Mouse (Mus musculus) right cerebral cortex, postnatal 25 days (tissue): ENCODE measurements at regions not wholly inside any gene's neighbourhood (a gene's known extent, or its start where the extent isn't known, plus 50 kb on each side); places are given as distances from the start of the nearest gene placed in this dataset.
"Not testable (repeated sequence)": the region's sequence is repeated elsewhere in the genome, so short reads cannot be mapped to it uniquely, and the experiment has no call there.

Experiments used
- DNase-seq: peaks from one replicate; pipeline ENCODE4 v3.0.0; 2022

GRCm38 (mm10) chr7:39728930-39729329, 211.4 kb downstream of the Zfp619 start:
- DNase-seq, result no peak

DNA sequence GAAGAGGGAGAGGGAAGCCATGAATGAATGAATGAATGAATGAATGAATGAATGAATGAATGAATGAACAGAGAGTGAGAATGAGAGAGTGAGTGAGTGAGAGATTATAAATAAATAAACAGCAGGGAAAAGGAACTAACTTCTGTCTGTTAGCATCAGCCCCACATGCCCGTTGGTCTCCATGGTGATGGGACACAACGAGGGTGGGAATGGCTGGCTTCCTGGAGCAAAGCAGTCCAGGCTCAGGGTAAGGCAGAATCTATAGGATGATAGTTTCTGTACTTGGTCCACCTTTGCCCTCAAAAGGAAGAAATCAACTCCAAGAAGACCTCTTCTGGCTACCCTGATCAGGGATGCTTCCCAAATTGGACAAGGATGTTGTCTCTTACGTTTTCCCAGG, 212.2 kb downstream of the Zfp619 start:
- no peak for DNase-seq

- DNase-seq, result no peak
Observed at GRCm38 (mm10) chr7:39732790-39733189, 215.2 kb downstream of the Zfp619 start.

DNA sequence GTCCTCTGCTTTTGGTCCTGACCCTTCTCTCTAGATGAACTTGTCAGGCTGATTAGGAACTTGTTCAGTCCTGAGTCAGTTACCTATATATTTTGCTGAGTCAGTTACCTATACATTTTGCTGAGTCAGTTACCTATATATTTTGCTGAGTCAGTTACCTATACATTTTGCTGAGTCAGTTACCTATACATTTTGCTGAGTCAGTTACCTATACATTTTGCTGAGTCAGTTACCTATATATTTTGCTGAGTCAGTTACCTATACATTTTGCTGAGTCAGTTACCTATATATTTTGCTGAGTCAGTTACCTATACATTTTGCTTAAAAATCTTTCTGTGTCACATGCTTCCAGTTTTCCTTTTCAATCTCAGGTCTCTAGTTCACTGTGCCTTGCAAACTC, 230.8 kb downstream of the Zfp619 start:
- DNase-seq, result not testable (repeated sequence)

DNA sequence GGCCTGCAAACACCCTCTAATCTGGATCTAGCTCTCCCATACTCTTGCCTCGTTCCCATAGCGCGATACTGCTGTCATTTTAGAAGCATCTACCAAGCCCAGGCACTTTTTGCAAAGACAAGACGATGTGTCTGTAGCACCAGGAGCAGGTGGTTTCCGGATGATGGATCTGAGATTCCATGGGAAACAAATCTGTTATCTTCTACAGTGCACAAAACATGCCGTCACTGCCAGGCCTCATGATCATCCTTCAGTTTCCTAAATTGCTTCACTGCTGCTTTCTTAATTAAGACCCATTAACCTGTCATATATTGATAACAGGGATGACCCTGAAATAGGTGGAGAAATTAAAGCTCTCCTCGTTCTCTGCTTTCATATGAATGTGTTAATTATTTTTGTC, 232.9 kb downstream of the Zfp619 start:
- no peak for DNase-seq

DNA sequence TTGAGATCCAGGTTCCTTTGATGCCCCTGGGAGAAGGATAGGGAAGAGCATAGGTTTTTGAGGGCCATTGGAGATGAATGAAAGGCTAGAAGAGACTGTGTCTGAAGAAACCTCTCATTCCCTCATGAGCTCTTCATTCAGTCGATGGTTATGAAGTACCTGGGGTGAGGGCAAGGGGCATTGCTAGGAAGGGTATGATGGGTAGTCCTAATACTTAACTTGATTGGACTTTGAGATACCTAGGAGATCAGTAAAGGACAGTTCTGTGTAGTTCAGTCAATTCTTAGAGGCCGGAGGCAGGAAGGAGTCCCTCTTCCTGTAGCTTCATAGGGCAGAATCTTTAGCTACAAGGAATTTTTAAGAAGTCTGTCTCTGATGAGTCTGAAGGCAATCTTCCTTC, 246.8 kb downstream of the Zfp619 start:
- no peak for DNase-seq

GRCm38 (mm10) chr7:39765094-39765493, 247.5 kb downstream of the Zfp619 start:
- no peak for DNase-seq

DNA sequence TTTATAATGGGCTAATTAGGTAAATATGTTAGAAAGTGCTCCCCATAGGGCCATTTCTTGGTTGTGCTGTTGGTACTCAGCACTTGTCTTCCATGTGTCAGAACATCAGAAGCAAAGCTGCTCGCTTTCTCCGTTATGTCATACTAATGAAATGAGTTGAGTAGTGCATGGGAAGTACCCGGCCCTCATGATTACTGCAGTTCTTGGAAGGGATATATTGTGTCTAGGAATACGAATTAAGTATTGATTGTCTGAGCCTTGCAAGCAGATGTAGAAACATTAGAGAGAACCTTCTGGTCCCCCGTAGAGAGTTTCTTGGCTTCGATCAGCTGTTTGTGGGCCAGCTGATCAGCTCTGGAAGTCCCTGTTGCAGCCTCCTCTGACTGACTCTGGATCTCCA, 255.7 kb downstream of the Zfp619 start:
- no peak for DNase-seq

DNA sequence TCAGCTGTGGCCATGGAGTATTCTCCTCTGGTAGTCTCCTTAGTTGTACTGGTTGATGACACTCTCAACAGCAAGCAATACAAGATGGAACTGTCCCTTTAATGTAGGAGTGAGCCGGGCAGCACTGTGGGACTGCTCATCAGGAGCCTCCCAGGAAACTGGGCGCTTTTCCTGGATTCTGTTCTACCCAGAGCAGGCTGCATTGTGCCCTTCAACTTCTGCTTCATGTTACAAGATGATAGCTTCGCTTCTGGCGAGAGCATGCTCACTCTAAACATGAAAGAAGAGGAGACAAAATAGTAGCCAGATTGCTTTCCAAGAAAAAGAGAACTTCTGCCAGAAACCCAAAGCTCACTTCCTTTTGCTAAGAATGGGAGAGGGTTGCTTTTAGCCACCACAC, 271.8 kb downstream of the Zfp619 start:
- no peak for DNase-seq

- DNase-seq, result no peak
Observed at GRCm38 (mm10) chr7:39789880-39790279, 272.3 kb downstream of the Zfp619 start.

DNA sequence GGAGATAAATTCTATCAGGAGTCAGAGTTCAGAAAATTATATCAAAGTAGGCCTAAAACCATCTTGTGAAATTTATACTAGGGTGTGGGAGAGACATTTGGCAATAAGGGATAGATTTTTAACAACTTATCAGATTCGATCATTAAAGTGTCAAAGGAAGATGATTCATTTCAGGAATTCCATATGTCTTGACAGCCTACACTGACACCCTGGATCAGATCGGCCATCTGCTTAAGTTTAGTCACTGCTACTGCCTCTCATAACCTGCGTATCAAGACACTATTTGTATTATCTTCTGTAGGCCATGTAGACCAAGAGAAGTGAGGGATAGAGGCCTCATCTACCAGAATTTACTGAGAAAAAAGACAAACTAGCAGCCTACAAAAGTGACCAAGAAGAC, 277.2 kb downstream of the Zfp619 start:
- DNase-seq, result no peak

GRCm38 (mm10) chr7:39804276-39804675, 286.7 kb downstream of the Zfp619 start:
- no peak for DNase-seq

DNA sequence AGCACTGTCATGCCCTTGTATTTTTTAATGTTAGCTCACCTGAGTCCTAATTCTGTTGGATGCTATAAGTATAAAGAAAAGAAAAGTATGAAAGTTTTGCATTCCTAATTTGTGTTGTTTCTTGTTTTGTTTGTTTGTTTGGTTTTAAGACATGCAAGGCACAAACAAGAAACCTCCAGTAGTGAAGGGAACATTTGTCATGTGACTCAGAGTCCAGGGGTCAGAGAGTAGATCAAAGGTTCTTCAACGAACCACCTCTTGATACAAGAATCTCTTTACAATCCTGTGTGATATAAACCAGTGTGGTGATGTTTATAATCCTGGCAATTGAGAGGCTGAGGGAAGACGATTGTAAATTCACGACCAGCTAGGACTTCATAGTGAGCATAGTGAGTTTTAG, 300.5 kb downstream of the Zfp619 start:
- no peak for DNase-seq

GRCm38 (mm10) chr7:39822550-39823178, 305.1 kb downstream of the Zfp619 start:
- no peak for DNase-seq

DNA sequence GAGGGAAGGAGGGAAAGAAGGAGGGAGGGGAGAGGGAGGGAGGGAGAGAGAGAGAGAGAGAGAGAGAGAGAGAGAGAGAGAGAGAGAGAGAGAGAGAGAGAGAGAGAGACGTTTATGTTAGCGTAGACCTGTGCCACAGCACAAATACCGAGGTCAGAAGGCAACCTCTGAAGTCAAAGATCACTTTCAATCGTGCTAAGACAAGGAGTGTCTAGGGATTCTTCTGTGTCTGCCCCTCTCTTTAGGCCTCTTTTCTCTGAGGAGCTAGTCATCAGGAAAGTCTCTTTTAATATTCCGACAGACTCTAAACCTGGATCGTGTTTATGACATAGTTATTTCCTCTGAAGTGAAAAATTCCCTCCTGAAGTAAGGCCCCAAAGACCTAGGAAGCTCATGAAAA, 310.8 kb downstream of the Zfp619 start:
- DNase-seq, result no peak

- no peak for DNase-seq
Observed at GRCm38 (mm10) chr7:39830831-39831230, 313.3 kb downstream of the Zfp619 start.

DNA sequence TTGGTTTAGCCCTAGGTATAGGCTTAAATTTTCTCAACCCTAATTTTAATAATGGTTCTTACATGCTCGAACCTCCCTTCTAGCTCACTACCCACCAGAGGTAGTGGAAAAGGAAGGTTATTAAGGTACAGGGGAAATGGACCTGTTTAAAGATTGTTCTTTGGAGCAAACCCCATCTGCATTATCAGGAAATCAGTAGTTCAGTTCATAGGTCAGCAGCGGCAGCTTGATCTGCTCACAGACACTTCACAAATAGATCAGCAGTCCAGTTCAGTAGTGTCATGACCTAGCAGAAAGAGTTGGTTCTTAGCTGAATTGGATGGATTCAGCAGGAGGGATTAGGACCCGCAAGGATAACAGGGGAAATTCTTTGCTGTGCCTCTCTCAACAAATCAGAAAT, 324.4 kb downstream of the Zfp619 start:
- no peak for DNase-seq

GRCm38 (mm10) chr7:39847914-39848782, 330.6 kb downstream of the Zfp619 start:
- peak; percentile 52 for DNase-seq

- DNase-seq, result no peak
Observed at GRCm38 (mm10) chr7:39857301-39857700, 339.7 kb downstream of the Zfp619 start.

DNA sequence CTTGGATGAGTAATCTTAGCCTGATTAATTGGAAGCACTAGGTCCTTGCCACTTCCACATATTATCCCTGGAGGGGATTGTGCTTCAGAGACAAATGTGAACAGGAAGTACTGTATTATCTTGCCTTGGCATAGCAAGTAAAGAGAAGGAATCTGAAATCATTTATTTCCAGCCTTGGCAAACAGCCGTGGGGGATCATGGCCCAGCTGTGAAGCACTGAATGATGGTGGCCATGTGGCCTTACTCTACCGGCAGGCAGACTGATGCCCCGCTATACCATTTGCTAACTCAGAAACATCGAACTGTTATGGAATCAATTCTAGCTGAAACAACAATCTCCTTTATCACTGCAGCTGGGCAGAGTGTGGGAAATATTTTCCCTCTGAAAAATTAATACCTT, 345.3 kb downstream of the Zfp619 start:
- DNase-seq, result no peak

- DNase-seq, result no peak
Observed at GRCm38 (mm10) chr7:39864130-39864529, 346.6 kb downstream of the Zfp619 start.

DNA sequence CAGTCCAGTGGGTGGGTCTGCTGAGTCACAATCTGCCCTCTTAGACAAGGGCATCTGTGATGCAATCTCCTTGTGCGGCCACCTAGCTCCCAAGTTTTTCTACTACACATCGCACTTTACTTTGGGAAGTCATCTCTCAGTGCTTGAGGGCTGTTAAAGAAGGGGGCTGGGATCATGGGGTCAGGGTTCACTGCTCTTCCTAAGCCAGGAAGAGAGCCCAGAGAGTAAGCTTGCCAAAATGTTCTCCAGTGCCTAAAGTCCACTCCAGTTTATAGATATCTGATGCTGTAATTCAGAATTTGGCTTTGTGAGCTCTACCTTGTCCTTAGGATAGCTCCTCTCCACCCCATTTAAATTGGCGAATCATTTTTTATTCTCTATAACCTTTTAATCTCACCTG, 347.2 kb downstream of the Zfp619 start:
- DNase-seq, result no peak

GRCm38 (mm10) chr7:39866674-39867428, 349.3 kb downstream of the Zfp619 start:
- no peak for DNase-seq

GRCm38 (mm10) chr7:39867451-39867850, 349.9 kb downstream of the Zfp619 start:
- no peak for DNase-seq
